ENCODE assay signal across 8 mouse cellular contexts in genomic region chrX:72656230-72656898, GRCm38 (mm10). TPM values are rescaled to one million over a fixed set of nuclear protein-coding genes. Genes with fewer than 3 reads are reported as not detected.
A peak's percentile ranks its signal among the peaks of the same experiment; 100 is the strongest.
DNase-seq lines count a peak whose midpoint lies in the region; ATAC-seq and TF ChIP-seq lines count a peak whose summit lies in the region.

Gene Gabra3, minus strand, starts transcription at chrX:72656848.

- TF ChIP-seq CTCF in G1E (IDR thresholded peaks at IDR 0.05; ENCODE audit: low read depth, low read length), result no peak
- no peak for TF ChIP-seq CTCF in forebrain, postnatal 0 days (IDR thresholded peaks at IDR 0.05; ENCODE audit: low read depth)

- peak within 1 kb of the TSS; percentile 56 for H3K4me2 ChIP-seq in heart, embryonic 11.5 days
- H3K4me2 ChIP-seq in forebrain, postnatal 0 days (ENCODE audit: low read depth), result peak within 1 kb of the TSS; percentile 44
- peak within 1 kb of the TSS; percentile 53 for H3K4me2 ChIP-seq in limb, embryonic 14.5 days (replicated peaks; ENCODE audit: low read depth, low read length, severe bottlenecking)

- no peak within 1 kb of the TSS for H3K27ac ChIP-seq in heart, embryonic 11.5 days (ENCODE audit: low read depth, low read length)
- peak within 1 kb of the TSS; percentile 52; the same call in 1 of the 2 replicates for H3K27ac ChIP-seq in forebrain, postnatal 0 days (ENCODE audit: low read depth, low read length)
- H3K27ac ChIP-seq in limb, embryonic 14.5 days (replicated peaks; ENCODE audit: low read depth, low read length), result no peak within 1 kb of the TSS

- no peaks in the 10 kb centered on the region for H3K9me3 ChIP-seq in heart, embryonic 11.5 days (replicated peaks; ENCODE audit: control insufficient read depth, low read length)
- no peaks in the 10 kb centered on the region for H3K9me3 ChIP-seq in G1E (replicated peaks)
- H3K9me3 ChIP-seq in forebrain, postnatal 0 days (ENCODE audit: low read length), result no peaks in the 10 kb centered on the region
- H3K9me3 ChIP-seq in limb, embryonic 14.5 days (ENCODE audit: control insufficient read depth, low read length), result no peaks in the 10 kb centered on the region

- no peak within 1 kb of the TSS for H3K9ac ChIP-seq in heart, embryonic 11.5 days (ENCODE audit: low read depth, low read length)
- H3K9ac ChIP-seq in forebrain, postnatal 0 days, result peak within 1 kb of the TSS; percentile 43
- no peak within 1 kb of the TSS for H3K9ac ChIP-seq in limb, embryonic 14.5 days (ENCODE audit: low read depth, low read length, severe bottlenecking)

- H3K36me3 ChIP-seq in heart, embryonic 11.5 days (ENCODE audit: control insufficient read depth, insufficient read depth, low read length), result no peaks in the 10 kb centered on the region
- H3K36me3 ChIP-seq in G1E (replicated peaks), result no peaks in the 10 kb centered on the region
- H3K36me3 ChIP-seq in forebrain, postnatal 0 days (ENCODE audit: insufficient read depth), result no peaks in the 10 kb centered on the region
- no peaks in the 10 kb centered on the region for H3K36me3 ChIP-seq in limb, embryonic 14.5 days (ENCODE audit: control insufficient read depth, insufficient read depth, low read length)

- WGBS in heart, embryonic 11.5 days (ENCODE audit: insufficient replicate concordance), result 15% methylated on average over 4 of the region's 4 CpGs
- 19% methylated on average over 4 of the region's 4 CpGs for WGBS in forebrain, postnatal 0 days
- WGBS in limb, embryonic 14.5 days, result 12% methylated on average over 4 of the region's 4 CpGs

- DNase-seq in heart, adult 18-20 months, result no peak
- DNase-seq in G1E (ENCODE audit: low spot score), result no peak
- peak; percentile 53 for DNase-seq in forebrain, postnatal 0 days
- peak; percentile 3 for DNase-seq in limb, embryonic 14.5 days (ENCODE audit: low spot score)
- no peak for DNase-seq in gastrocnemius, adult 18-20 months (ENCODE audit: low spot score)
- DNase-seq in gastrocnemius, postnatal 14 days, result no peak

- intact Hi-C loops in gastrocnemius, postnatal 14 days (cut with DNase I; ENCODE audit: low total_unique reads), result no loop called here

- H3K4me1 ChIP-seq in heart, embryonic 11.5 days (ENCODE audit: control insufficient read depth, insufficient read depth, low read length), result no peaks in the 10 kb centered on the region
- peaks cover 10% of the 10 kb centered on the region for H3K4me1 ChIP-seq in G1E (ENCODE audit: insufficient read depth, low read depth, low read length)
- H3K4me1 ChIP-seq in forebrain, postnatal 0 days (ENCODE audit: insufficient read depth), result no peaks in the 10 kb centered on the region
- no peaks in the 10 kb centered on the region for H3K4me1 ChIP-seq in limb, embryonic 14.5 days (ENCODE audit: control insufficient read depth, insufficient read depth, low read length)

- no peak for ATAC-seq in heart, embryonic 11.5 days (replicated peaks; ENCODE audit: insufficient number of reproducible peaks, low FRiP score, low TSS enrichment)
- ATAC-seq in G1E (ENCODE audit: extremely low read depth, insufficient number of reproducible peaks, low FRiP score, poor library complexity, severe bottlenecking), result no peak
- peak; percentile 92 for ATAC-seq in forebrain, postnatal 0 days
- peak; percentile 57; the same call in 1 of the 2 replicates for ATAC-seq in limb, embryonic 14.5 days (ENCODE audit: low FRiP score, low read depth)
- ATAC-seq in granulocyte monocyte progenitor cell, adult 5-6 weeks (replicated peaks; ENCODE audit: poor library complexity, severe bottlenecking), result no peak

- peaks cover 9% of the 10 kb centered on the region for H3K27me3 ChIP-seq in heart, embryonic 11.5 days (ENCODE audit: control insufficient read depth, insufficient read depth, low read length)
- no peaks in the 10 kb centered on the region for H3K27me3 ChIP-seq in G1E (ENCODE audit: insufficient read depth, low read length)
- H3K27me3 ChIP-seq in forebrain, postnatal 0 days (ENCODE audit: insufficient read depth, low read length), result no peaks in the 10 kb centered on the region
- no peaks in the 10 kb centered on the region for H3K27me3 ChIP-seq in limb, embryonic 14.5 days (ENCODE audit: control insufficient read depth, insufficient read depth, low read length)

- TF ChIP-seq POLR2A in limb, embryonic 14.5 days (IDR thresholded peaks at IDR 0.05; ENCODE audit: borderline replicate concordance, extremely low read depth, insufficient read depth, insufficient read length), result no peak

- H3K4me3 ChIP-seq in heart, embryonic 11.5 days (ENCODE audit: low read depth, low read length), result peak within 1 kb of the TSS; percentile 31
- H3K4me3 ChIP-seq in G1E (ENCODE audit: low read depth, low read length), result peak within 1 kb of the TSS; percentile 62; the same call in 1 of the 2 replicates
- H3K4me3 ChIP-seq in forebrain, postnatal 0 days (ENCODE audit: low read depth, low read length), result peak within 1 kb of the TSS; percentile 36
- H3K4me3 ChIP-seq in limb, embryonic 14.5 days (replicated peaks; ENCODE audit: low read length), result peak within 1 kb of the TSS; percentile 29

RNA-seq across cellular contexts. Expression of gene Gabra3, which starts in this region (rescaled TPM):
- 0.43 and 0.70 TPM in 2 replicates for polyA plus RNA-seq in heart, embryonic 11.5 days (2014; fragmentation: Nextera tagmentation; extraction: Ambion mirVana)
- under 1 TPM; 0.13 to 0.15 TPM for total RNA-seq in heart, adult 18-20 months (2021)
- total RNA-seq in G1E (2014; fragmentation: Nextera tagmentation), result 6.2 and 7.1 TPM in 2 replicates
- 0.55 and 0.87 TPM in 2 replicates for total RNA-seq in G1E (2017)
- polyA plus RNA-seq in G1E (2012), result 0.02 and 0.04 TPM in 2 replicates
- 39.3 and 49.5 TPM in 2 replicates for total RNA-seq in forebrain, postnatal 0 days (2014; rRNA removed)
- 16.2 and 35.4 TPM in 2 replicates for polyA plus RNA-seq in forebrain, postnatal 0 days (2015; fragmentation: Nextera tagmentation; extraction: Ambion mirVana)
- 2.7 and 2.8 TPM in 2 replicates for polyA plus RNA-seq in limb, embryonic 14.5 days (2012; rRNA removed)
- polyA plus RNA-seq in limb, embryonic 14.5 days (2014; fragmentation: Nextera tagmentation; extraction: Ambion mirVana), result 0.70 and 1.0 TPM in 2 replicates
- total RNA-seq in granulocyte monocyte progenitor cell, adult 5-6 weeks (2014; fragmentation: Nextera tagmentation), result not detected in 2 replicates
- not detected in 2 replicates for total RNA-seq in granulocyte monocyte progenitor cell, adult 5-6 weeks (2017)
- total RNA-seq in gastrocnemius, adult 18-20 months (2021), result under 1 TPM; 0.07 to 0.17 TPM
- total RNA-seq in gastrocnemius, postnatal 14 days (2021), result 1 to 10 TPM in 1 of 2 experiments, under 1 TPM in 1; 0.73 to 1.4 TPM

Comparison
In these comparisons a context has a peak if more than half of its experiments do, and no peak if none do; other contexts are left out.
1. ATAC-seq: peak in forebrain, postnatal 0 days (single experiment) and limb, embryonic 14.5 days (single experiment); none in heart, embryonic 11.5 days (single experiment), G1E (single experiment) and granulocyte monocyte progenitor cell, adult 5-6 weeks (single experiment).
2. DNase-seq: peak in forebrain, postnatal 0 days (single experiment) and limb, embryonic 14.5 days (single experiment); none in heart, adult 18-20 months (0 of 2), G1E (single experiment), gastrocnemius, adult 18-20 months (single experiment) and gastrocnemius, postnatal 14 days (single experiment).
3. Peak in every context shown above with its lines, with median percentiles within 50 percentile points of each other: H3K4me2 ChIP-seq and H3K4me3 ChIP-seq.